Mouse (Mus musculus) lung, embryonic 15.5 days (tissue): Measurements from ENCODE around the gene Ctla4. TPM values are rescaled to one million over a fixed set of nuclear protein-coding genes. Genes with fewer than 3 reads are reported as not detected.

Experiments used
- ATAC-seq: fragments of 200-750 bp; cut with Nextera tagmentation; 2 replicates; pipeline ENCODE4 v1.8.0; 2017; ENCODE audit warnings: moderate number of reproducible peaks, borderline replicate concordance; ENCODE audit not compliant: low FRiP score, low TSS enrichment; ENCODE audit errors: extremely low read depth
- H3K27ac ChIP-seq: fragments of 300-500 bp; sonication (generic); 2 replicates; pipeline ENCODE4 v1.5.1; 2015; ENCODE audit warnings: moderate library complexity, mild to moderate bottlenecking, inconsistent platforms
- H3K27me3 ChIP-seq: fragments of 300-500 bp; sonication (generic); 2 replicates; pipeline ENCODE4 v1.6.1; 2015; ENCODE audit warnings: inconsistent platforms
- H3K36me3 ChIP-seq: fragments of 300-500 bp; sonication (generic); 2 replicates; pipeline ENCODE4 v1.6.1; 2015; ENCODE audit warnings: inconsistent platforms
- H3K4me1 ChIP-seq: fragments of 300-500 bp; sonication (generic); 2 replicates; pipeline ENCODE4 v1.6.1; 2015; ENCODE audit warnings: inconsistent platforms
- H3K4me2 ChIP-seq: fragments of 300-500 bp; sonication (generic); 2 replicates; pipeline ENCODE4 v1.6.1; 2015; ENCODE audit warnings: inconsistent platforms, mild to moderate bottlenecking, moderate library complexity
- H3K4me3 ChIP-seq: fragments of 300-500 bp; sonication (generic); 2 replicates; pipeline ENCODE4 v1.5.1; 2015; ENCODE audit warnings: mild to moderate bottlenecking, inconsistent platforms
- H3K9ac ChIP-seq: fragments of 300-500 bp; sonication (generic); 2 replicates; pipeline ENCODE4 v1.6.1; 2015; ENCODE audit warnings: inconsistent platforms
- H3K9me3 ChIP-seq: fragments of 300-500 bp; sonication (generic); 2 replicates; pipeline ENCODE4 v1.6.1; 2016; ENCODE audit warnings: inconsistent platforms
- WGBS: fragments of 180-500 bp; shearing (Covaris S2); methylation state at CpG from one replicate; pipeline ENCODE4 v1.1.7; 2015; 5-methylcytosine and 5-hydroxymethylcytosine counted together
- polyA plus RNA-seq: library from polyadenylated mRNA; unstranded; fragments of >200 nt; fragmentation: Nextera tagmentation; extraction: Ambion mirVana; gene quantifications from 2 replicates; pipeline ENCODE4 v1.2.1, GENCODE M21; 2015

The Ctla4 gene
- polyA plus RNA-seq, 1 experiment from 2014 or later, result 1.2 TPM

DNA sequence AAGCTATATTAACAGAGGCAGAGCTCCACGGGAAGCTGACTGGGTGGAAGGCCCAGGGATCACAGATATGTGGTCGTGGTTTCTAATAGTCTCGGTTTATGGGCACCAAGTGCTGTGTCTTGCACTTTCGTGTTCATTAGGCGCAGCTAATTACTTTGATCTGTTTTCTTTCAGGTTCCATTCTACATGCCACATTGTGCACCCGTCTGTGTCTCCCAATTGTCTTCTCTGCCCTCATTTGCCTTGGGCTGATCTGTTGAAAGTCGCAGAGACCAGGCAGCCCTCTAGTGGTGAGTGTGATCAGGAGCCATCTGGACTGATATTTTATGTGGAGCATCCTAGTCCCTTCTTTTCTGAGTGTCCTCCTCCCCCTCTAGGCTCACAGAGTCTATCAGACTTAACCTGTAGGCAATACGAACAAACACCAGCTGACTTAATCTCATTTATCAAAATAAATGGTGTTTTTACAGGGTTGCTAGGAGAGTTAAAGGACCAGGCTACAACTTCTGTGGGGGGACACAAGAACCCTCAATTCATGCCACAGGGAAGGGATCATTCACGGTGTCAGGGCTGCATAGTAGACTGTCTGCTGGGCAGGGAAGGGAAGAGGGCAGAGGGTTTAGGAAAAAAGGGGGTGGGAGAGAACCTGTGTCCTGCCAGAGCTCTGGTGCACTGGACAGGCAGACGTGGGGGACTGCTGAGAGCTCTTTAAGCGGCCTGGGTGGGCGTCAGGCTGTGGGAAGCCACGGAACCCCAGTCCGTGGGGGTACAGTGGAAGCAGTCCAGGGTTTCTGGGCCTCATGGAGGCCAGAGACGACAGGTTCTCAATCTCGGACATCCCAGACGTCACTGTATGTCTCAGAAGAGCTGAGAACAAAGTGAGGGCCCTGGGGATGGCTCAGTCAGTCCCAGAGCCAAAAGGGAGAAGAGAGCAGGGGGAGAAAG is 18.2 kb upstream of the Ctla4 start:
- H3K27ac ChIP-seq, result no peak overlapping the region
- WGBS, result 71% methylated on average over 17 of the region's 17 CpGs
- H3K4me3 ChIP-seq, result no peak overlapping the region
- no peaks in the 10 kb centered on the region for H3K9me3 ChIP-seq
- H3K36me3 ChIP-seq, result no peaks in the 10 kb centered on the region
- H3K4me1 ChIP-seq, result no peaks in the 10 kb centered on the region
- H3K9ac ChIP-seq, result no peak overlapping the region
- H3K4me2 ChIP-seq, result no peak overlapping the region
- H3K27me3 ChIP-seq, result no peaks in the 10 kb centered on the region
- no peak for ATAC-seq

DNA sequence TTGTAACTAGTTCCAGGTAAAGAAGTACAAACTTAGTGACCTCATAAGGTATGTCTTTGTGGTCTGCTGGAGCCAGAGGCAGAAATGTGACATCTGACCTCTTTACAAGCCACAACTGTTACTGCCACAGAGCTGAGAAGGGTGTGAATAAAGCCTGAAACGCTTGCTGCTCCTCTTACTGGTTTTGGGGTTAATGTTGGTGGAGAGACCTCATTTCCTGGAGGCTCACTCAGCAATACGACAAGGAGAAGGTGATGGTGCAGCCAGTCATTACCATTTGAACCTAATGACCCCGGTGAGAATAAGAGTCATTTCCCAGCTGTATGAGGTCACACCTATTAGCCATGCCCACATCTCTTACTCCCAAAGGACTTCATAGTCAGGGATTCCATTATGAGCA is 11.5 kb upstream of the Ctla4 start:
- 54% methylated on average over 3 of the region's 3 CpGs for WGBS
- ATAC-seq, result no peak
- Histone ChIP-seq H3K27ac (no peak overlapping the region), H3K9ac (no peak overlapping the region), H3K9me3 (no peaks in the 10 kb centered on the region), H3K36me3 (no peaks in the 10 kb centered on the region), H3K27me3 (no peaks in the 10 kb centered on the region), H3K4me1 (no peaks in the 10 kb centered on the region), H3K4me2 (no peak overlapping the region), H3K4me3 (no peak overlapping the region)

GRCm38 (mm10) chr1:60880116-60880867 is 6.5 kb upstream of the Ctla4 start:
- no peak overlapping the region for H3K27ac ChIP-seq
- H3K4me1 ChIP-seq, result no peaks in the 10 kb centered on the region
- no peaks in the 10 kb centered on the region for H3K9me3 ChIP-seq
- 62% methylated on average over 10 of the region's 10 CpGs for WGBS
- H3K27me3 ChIP-seq, result no peaks in the 10 kb centered on the region
- no peak overlapping the region for H3K9ac ChIP-seq
- no peak overlapping the region for H3K4me2 ChIP-seq
- H3K4me3 ChIP-seq, result no peak overlapping the region
- no peak for ATAC-seq
- H3K36me3 ChIP-seq, result no peaks in the 10 kb centered on the region

GRCm38 (mm10) chr1:60882792-60883191 is 4.0 kb upstream of the Ctla4 start:
- H3K4me3 ChIP-seq, result no peak overlapping the region
- H3K4me2 ChIP-seq, result no peak overlapping the region
- H3K36me3 ChIP-seq, result no peaks in the 10 kb centered on the region
- no peaks in the 10 kb centered on the region for H3K9me3 ChIP-seq
- H3K4me1 ChIP-seq, result no peaks in the 10 kb centered on the region
- no peak overlapping the region for H3K9ac ChIP-seq
- H3K27me3 ChIP-seq, result no peaks in the 10 kb centered on the region
- no peak overlapping the region for H3K27ac ChIP-seq
- ATAC-seq, result no peak
- 46% methylated on average over 2 of the region's 2 CpGs for WGBS

GRCm38 (mm10) chr1:60883279-60883678 is 3.5 kb upstream of the Ctla4 start:
- ATAC-seq, result no peak
- Histone ChIP-seq H3K4me1 (no peaks in the 10 kb centered on the region), H3K36me3 (no peaks in the 10 kb centered on the region), H3K4me2 (no peak overlapping the region), H3K27me3 (no peaks in the 10 kb centered on the region), H3K4me3 (no peak overlapping the region), H3K9me3 (no peaks in the 10 kb centered on the region), H3K27ac (no peak overlapping the region), H3K9ac (no peak overlapping the region)
- 55% methylated on average over 2 of the region's 2 CpGs for WGBS

- no peaks in the 10 kb centered on the region for H3K27me3 ChIP-seq
- H3K4me2 ChIP-seq, result no peak overlapping the region
- no peaks in the 10 kb centered on the region for H3K4me1 ChIP-seq
- no peaks in the 10 kb centered on the region for H3K36me3 ChIP-seq
- WGBS, result 63% methylated on average over 1 of the region's 1 CpGs
- H3K27ac ChIP-seq, result no peak overlapping the region
- no peak overlapping the region for H3K4me3 ChIP-seq
- H3K9ac ChIP-seq, result no peak overlapping the region
- H3K9me3 ChIP-seq, result no peaks in the 10 kb centered on the region
- ATAC-seq, result no peak
Measured at GRCm38 (mm10) chr1:60884611-60885010, 2.2 kb upstream of the Ctla4 start.

DNA sequence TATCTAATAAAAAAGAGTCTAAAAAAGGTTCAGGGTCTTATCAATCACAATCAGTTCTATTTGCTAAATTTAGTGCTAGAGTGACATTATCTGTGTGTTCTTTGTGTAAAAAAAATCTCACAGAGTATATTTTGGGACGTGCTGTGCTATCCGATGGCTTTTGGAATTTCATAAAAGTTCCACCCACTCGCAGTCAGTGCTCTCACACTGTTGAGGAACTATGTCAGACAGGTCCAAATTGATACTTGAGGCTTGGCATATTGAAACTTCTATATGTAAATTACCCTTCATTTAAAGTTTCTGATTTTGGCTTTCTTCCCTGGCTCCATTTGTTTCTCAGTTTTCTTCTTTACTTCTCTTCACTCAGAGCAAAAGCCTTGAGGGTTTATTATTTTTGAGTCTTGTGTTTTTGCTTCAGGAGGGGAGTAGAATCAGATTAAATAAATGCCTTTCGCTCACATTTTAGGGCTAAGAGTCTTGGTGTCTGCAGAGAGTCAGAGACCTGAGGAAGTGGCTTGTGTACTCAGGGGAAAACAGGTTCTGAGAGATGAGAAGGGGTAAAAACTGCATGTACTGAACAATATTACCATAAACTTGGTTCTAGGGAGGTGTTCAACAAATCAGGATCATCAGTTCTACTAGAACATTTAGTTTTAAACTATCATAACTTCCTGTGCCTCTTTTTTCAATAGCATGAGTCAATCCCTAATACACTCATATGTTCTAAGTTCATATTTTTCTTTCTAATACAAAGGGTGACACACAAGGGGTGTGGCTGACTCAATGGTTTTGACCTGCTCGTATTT is 11.5 kb downstream of the Ctla4 start:
- Histone ChIP-seq H3K36me3 (no peaks in the 10 kb centered on the region), H3K4me3 (no peak overlapping the region), H3K27me3 (no peaks in the 10 kb centered on the region), H3K9ac (no peak overlapping the region), H3K4me1 (no peaks in the 10 kb centered on the region), H3K9me3 (no peaks in the 10 kb centered on the region), H3K4me2 (no peak overlapping the region), H3K27ac (no peak overlapping the region)
- ATAC-seq, result no peak
- 56% methylated on average over 5 of the region's 5 CpGs for WGBS

- H3K27ac ChIP-seq, result no peak overlapping the region
- no peaks in the 10 kb centered on the region for H3K36me3 ChIP-seq
Measured at GRCm38 (mm10) chr1:60898933-60899210, 12.1 kb downstream of the Ctla4 start.

DNA sequence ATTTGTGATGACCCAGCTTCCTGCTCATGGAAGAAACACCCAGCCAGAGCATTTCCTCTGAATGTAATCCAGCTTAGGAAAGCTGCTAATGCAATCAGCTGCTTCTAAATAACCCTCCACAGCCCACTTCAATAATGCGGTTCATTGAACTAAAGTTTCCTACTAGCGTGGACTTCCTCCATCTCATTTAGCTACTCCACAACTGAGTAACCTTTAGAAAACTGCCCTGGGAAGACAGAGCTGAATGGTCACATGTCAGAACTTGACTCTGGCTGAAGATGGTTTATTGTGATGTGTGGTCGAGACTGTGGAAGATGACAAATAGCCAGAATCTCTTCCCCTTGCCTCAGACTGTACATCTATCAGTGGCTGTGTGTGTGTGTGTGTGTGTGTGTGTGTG is 12.4 kb downstream of the Ctla4 start:
- H3K4me2 ChIP-seq, result no peak overlapping the region
- no peak overlapping the region for H3K27ac ChIP-seq
- H3K9ac ChIP-seq, result no peak overlapping the region
- no peaks in the 10 kb centered on the region for H3K9me3 ChIP-seq
- no peaks in the 10 kb centered on the region for H3K36me3 ChIP-seq
- 59% methylated on average over 3 of the region's 3 CpGs for WGBS
- ATAC-seq, result no peak
- no peak overlapping the region for H3K4me3 ChIP-seq
- H3K4me1 ChIP-seq, result no peaks in the 10 kb centered on the region
- no peaks in the 10 kb centered on the region for H3K27me3 ChIP-seq

More at GRCm38 (mm10) chr1:60898933-60899210, 12.1 kb downstream of the Ctla4 start:
- no peak for ATAC-seq
- H3K4me3 ChIP-seq, result no peak overlapping the region
- 80% methylated on average over 2 of the region's 2 CpGs for WGBS
- no peaks in the 10 kb centered on the region for H3K27me3 ChIP-seq
- H3K9ac ChIP-seq, result no peak overlapping the region
- H3K4me2 ChIP-seq, result no peak overlapping the region
- no peaks in the 10 kb centered on the region for H3K9me3 ChIP-seq
- H3K4me1 ChIP-seq, result no peaks in the 10 kb centered on the region

GRCm38 (mm10) chr1:60902547-60902946 is 15.7 kb downstream of the Ctla4 start:
- Histone ChIP-seq H3K4me2 (no peak overlapping the region), H3K27me3 (no peaks in the 10 kb centered on the region), H3K9ac (no peak overlapping the region), H3K9me3 (no peaks in the 10 kb centered on the region), H3K36me3 (no peaks in the 10 kb centered on the region), H3K27ac (no peak overlapping the region), H3K4me3 (no peak overlapping the region), H3K4me1 (no peaks in the 10 kb centered on the region)
- 72% methylated on average over 6 of the region's 6 CpGs for WGBS
- no peak for ATAC-seq

- ATAC-seq, result no peak
- Histone ChIP-seq H3K9me3 (no peaks in the 10 kb centered on the region), H3K9ac (no peak overlapping the region), H3K27ac (no peak overlapping the region), H3K4me3 (no peak overlapping the region), H3K4me2 (no peak overlapping the region), H3K27me3 (no peaks in the 10 kb centered on the region), H3K4me1 (no peaks in the 10 kb centered on the region), H3K36me3 (no peaks in the 10 kb centered on the region)
- 84% methylated on average over 7 of the region's 7 CpGs for WGBS
Measured at GRCm38 (mm10) chr1:60903126-60903525, 16.3 kb downstream of the Ctla4 start.
